Mouse (Mus musculus) cerebellum, postnatal 4 days (tissue): ENCODE results near the gene Mark3.

Source experiments
- DNase-seq, 2 experiments: peaks; one replicate each; pipeline ENCODE4 v3.0.0; 2022; ENCODE audit warnings: low spot score in 2 of 2, mixed read lengths in 1 of 2

Gene Mark3

GRCm38 (mm10) chr12:111675797-111676580 is 101.7 kb downstream of the Mark3 start:
- no peak for DNase-seq

- DNase-seq: no peak
These were observed 103.1 kb downstream of the Mark3 start for GRCm38 (mm10) chr12:111677421-111677820.

- DNase-seq: peak; percentile 88 to 91
These were observed 103.8 kb downstream of the Mark3 start, which contains the start of gene Trmt61a for GRCm38 (mm10) chr12:111677882-111678669. Gene Trmt61a, plus strand, starts transcription at chr12:111678105.

- no peak for DNase-seq
These were observed 104.3 kb downstream of the Mark3 start for GRCm38 (mm10) chr12:111678670-111678933.

- no peak for DNase-seq
These were observed 104.7 kb downstream of the Mark3 start for GRCm38 (mm10) chr12:111678997-111679396.

GRCm38 (mm10) chr12:111680661-111681060 is 106.3 kb downstream of the Mark3 start:
- DNase-seq: no peak

- DNase-seq: no peak
These were observed 107.0 kb downstream of the Mark3 start for GRCm38 (mm10) chr12:111681305-111681704.

- no peak for DNase-seq
These were observed 107.7 kb downstream of the Mark3 start for GRCm38 (mm10) chr12:111682003-111682402.

GRCm38 (mm10) chr12:111682806-111683205 is 108.5 kb downstream of the Mark3 start:
- no peak for DNase-seq

GRCm38 (mm10) chr12:111686390-111686789 is 112.1 kb downstream of the Mark3 start:
- DNase-seq: no peak

- peak in 1 of 2 experiments; percentile 75 for DNase-seq
These were observed 113.2 kb downstream of the Mark3 start for GRCm38 (mm10) chr12:111687350-111688068.

- no peak for DNase-seq
These were observed 113.7 kb downstream of the Mark3 start for GRCm38 (mm10) chr12:111688069-111688428.

GRCm38 (mm10) chr12:111689426-111689825 is 115.1 kb downstream of the Mark3 start:
- no peak for DNase-seq

- no peak for DNase-seq
These were observed 117.1 kb downstream of the Mark3 start for GRCm38 (mm10) chr12:111691346-111691872.

- DNase-seq: no peak
These were observed 118.6 kb downstream of the Mark3 start for GRCm38 (mm10) chr12:111692899-111693298.

- peak in 1 of 2 experiments; percentile 70 for DNase-seq
These were observed 119.3 kb downstream of the Mark3 start for GRCm38 (mm10) chr12:111693341-111694270.

GRCm38 (mm10) chr12:111694271-111694781 is 120.0 kb downstream of the Mark3 start:
- DNase-seq: no peak

GRCm38 (mm10) chr12:111694880-111695804 is 120.8 kb downstream of the Mark3 start:
- peak in 1 of 2 experiments; percentile 50 for DNase-seq

GRCm38 (mm10) chr12:111696239-111696638 is 121.9 kb downstream of the Mark3 start:
- DNase-seq: peak in 1 of 2 experiments; percentile 82

- no peak for DNase-seq
These were observed 123.4 kb downstream of the Mark3 start for GRCm38 (mm10) chr12:111697708-111698107.
